Mouse (Mus musculus): ENCODE data around the gene Taf1b.
"Not testable (repeated sequence)": the region's sequence is repeated elsewhere in the genome, so short reads cannot be mapped to it uniquely, and the experiment has no call there.

Gene Taf1b

DNA sequence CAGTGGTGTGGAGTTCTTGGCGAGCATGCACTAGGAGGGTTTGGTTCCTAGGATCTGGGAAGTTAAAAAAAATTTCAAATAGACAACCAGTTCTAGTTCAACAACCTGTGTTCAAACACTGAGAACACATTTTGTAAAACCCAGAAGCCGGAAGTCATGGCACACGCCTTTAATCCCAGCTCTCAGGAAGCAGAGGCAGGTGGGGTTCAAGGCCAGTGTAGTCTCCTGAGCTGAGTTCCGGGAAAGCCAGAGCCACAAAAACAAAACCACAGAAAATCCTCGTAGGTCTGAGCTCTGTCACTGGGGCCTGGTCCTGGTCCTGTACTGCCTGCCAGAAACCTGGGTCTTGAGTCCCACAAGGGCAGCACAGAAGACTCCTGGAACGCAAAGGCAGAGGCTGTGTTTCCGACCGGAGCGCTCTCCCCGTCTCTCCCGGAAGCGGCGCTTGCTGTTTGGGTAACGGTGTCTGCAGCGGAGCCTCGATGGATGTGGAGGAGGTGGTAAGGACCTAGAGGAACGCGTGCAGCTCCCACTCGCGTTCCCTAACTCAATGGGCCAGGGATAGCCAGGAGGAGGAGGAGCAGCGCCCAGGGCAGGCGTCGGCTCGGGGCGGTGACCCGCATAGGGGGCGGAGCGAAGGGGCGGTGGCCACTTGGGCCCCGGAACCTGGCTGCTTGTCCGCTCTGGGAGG, at the start of gene Taf1b:
Gene Taf1b, plus strand, starts transcription at position 210 of the 691 bp plus-strand sequence.
- peak; percentile 71 for DNase-seq

DNA sequence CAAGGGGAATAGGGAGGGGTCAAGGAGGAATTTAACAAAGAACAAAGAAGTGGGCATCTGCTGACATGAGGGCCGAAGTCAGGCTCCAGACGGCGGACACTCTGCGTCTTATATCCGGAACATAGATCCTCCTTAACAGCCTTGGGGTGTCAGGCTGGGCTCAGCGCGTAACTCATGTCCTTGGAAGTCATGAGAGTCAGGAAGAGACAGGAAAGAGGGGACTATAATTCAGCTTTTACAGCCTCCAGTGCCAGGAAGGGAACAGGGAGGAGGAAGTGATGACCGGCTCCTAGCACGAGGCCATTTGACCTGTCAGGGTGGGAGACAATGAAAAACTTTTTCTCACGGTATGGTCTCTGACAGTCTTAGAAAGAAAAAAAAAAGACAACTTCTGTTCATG, 37.8 kb upstream of the Taf1b start:
- DNase-seq = peak; percentile 6

DNA sequence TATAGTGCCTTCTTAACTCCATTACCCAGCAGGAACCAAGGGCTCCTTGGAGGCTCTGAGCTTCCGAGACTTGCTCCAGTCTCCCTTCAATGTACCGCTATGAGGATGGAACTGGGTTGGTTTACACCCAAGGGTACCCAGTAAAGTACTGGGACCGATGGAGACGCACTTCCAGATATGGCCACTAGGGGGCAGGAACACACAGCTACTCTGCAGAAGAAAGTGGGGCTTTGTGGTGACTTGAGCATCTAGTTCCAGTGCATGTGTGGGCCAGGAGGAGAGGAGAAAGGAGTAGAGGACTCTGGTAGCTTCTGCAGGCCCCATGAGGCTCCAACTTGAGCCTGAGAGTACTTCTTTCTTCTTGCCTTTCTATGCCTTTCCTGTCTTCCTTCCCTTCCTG, 36.0 kb upstream of the Taf1b start:
- peak; percentile 7 for DNase-seq

DNA sequence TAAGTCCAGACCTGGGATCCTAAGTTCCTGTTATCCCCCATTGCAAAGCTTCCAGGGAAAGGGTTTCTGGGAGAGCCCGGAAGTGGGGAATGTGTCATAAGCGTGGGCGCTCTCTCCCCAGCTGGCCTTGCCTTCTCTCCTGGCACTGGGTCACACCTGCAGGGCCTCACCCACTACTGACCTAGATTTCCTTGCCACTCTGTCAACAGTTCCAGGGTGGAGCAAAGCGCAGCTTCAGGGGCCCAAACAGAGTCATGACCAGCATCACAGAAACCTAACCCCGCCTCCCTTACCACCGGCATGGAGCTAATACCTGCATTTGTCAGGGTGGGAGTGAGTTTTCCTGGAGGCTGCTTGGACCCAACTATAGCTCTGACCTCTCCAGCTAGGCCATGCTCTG, 34.7 kb upstream of the Taf1b start:
- DNase-seq = not testable (repeated sequence)

DNA sequence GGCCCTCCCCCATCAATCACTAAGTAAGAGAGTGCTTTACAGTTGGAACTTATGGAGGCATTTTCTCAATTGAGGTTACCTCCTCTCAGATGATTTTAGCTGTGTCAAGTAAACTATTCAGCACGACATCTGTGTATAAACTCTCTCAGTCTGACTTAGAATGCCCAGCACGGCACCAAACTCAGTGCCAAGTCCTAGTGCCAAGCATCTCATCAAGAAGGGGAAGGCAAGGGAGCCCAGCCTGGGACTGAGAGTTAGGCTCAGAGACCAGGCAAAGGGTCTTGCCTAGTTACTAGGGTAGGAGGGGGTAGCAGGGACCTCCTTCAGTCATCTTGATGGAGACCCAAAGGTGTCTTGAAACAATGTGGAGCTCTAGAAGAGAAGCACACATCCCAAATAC, 29.2 kb upstream of the Taf1b start:
- DNase-seq = no peak

DNA sequence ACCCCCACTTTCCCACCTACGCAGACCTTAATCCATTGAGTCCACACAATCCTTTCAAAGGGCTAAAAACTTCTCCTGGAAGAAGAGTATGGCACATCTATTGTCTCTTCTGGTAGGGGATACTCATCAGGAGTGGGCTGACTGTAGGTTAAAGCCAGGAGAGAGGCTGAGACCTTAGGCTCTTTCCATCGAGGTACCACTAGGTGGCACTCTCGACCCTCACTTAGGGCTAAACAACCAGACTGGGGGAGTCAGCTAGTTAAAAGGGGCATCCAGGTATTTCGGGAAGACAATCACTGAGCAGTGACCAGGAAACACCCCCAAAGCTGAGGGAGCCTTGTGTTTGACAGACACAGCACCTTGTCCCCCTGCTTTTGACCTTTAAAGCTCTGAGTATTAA, 27.2 kb upstream of the Taf1b start:
- DNase-seq = peak; percentile 12

DNA sequence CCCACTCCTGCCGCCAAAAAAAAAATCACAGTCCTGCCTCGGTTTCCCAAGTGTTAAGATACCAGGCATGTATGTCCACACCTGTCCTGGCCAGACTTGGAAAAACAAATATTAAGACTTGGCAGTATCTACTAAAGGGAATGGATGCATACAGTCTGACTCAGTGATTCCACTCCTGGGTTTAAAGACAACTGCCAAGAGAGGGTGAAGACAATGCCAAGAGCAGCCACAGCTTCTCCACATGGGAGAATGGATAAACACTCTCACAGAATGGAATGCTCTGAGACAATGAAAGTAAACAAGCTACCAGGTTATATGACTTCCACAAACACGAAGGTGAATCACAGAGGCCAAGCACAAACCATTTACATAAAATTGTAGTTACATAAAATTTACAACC, 24.9 kb upstream of the Taf1b start:
- DNase-seq = no peak

DNA sequence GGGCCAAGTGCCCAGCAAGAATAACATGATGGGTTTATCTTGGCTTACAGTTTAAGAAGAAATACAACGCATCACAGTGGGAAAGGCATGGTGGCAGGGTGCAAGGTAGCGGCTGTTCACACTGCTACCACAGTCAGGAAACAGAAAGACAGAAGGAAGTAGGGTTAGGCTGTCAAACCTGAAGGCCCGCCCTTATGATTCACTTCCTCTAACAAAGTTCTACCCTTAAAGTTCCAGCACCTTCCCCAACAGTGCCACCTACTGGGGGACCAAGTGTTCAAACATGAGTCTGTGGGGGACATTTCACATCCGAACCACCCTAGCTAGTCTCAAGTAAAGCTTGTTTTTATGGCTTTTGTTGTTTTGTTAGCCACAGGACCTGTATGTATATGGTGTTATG, 13.2 kb upstream of the Taf1b start:
- no peak for DNase-seq

DNA sequence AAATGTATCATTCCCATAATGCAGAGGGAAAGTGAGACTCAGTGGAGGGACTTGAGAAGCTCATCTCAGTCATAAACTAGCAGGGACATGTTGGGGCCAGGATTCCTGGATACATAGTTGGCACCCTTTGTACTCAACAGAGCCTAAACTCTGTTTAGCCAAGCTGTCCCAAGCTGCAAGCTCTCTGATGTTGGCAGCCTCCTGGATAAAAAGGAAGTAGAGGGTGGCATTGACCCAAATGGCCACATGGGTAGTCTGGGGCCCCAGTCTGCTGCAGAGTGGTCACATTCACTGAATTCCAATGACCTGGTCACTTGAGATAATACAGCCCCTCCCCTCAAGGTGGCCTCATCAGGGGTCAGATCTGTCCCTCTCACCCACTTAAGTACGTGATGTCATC, 11.3 kb upstream of the Taf1b start:
- no peak for DNase-seq

DNA sequence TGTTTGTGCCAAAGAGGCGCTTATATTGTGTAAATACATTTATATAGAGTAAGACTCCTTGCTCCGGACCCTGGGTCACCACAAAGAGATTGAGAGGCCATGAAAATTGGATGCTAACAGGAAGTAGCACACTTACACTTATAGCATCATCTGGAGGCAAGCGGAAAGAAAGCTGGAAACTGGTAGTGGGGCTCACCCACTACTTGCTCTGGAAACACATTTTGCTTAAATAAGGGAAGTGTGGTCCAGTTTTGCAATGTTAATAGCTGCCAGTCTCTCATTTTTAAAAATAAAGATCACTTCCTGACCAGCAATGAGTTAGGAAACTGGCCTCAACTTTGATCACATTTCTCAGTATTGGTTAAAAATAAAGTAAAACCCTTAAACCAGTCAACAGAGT, 5.7 kb upstream of the Taf1b start:
- not testable (repeated sequence) for DNase-seq

DNA sequence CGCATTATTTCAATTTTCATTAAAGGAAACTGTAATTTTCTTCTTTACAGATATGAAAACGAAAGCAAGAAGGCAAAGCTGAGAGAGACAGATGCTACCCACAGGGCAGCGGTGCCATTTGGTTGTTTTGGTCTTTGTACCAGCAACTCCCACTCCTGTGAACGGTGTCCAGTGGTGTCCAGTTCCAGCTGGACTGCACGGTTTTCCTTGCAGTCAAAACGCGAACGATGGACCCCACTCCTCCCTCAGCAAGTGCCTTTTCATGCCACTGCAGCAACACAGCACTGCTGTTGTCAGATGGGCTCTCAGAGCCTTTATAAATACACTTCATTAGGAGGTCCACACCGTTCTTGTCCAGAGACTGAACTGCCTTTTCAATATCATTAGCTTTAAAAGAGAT, 5.1 kb upstream of the Taf1b start:
- DNase-seq = no peak

DNA sequence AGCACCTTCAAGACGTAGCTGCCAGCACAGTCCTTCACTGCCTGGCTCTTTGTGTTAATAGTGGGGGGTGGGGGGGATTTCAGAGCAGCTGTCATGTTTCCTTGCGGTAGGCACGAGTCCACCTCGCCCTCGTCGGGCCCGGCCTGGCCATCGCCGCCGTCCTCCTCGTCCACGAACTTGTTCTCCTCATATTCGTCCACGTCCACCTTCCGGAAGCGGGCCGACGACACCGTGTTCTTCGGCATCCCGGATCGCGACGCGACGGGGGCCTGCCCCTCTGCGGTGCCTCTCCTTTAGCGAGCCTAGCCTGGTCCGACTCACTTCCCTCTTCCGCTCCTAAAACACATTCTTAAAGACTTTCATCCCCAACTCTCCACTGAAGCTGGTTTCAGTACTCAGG, 4.7 kb upstream of the Taf1b start:
- no peak for DNase-seq

DNA sequence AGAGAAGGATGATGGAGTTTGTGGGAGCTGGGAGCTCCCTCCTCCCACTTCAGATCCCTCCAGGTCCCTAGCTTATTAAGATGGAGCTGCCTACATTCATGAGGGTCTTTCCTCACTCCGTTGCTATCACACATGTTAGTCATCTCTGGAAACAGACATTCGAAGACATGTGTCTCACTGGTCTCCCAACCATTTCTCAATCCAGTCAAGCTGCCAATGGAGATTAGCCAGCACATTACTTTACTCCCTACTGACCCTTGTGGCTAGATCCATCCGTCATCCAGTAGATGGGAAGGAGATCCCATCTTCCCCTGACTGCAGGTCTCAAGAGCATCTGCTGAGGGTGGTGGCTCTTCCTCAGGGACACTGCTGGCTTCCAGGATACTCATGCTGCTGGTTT, 3.4 kb upstream of the Taf1b start:
- DNase-seq = not testable (repeated sequence)

DNA sequence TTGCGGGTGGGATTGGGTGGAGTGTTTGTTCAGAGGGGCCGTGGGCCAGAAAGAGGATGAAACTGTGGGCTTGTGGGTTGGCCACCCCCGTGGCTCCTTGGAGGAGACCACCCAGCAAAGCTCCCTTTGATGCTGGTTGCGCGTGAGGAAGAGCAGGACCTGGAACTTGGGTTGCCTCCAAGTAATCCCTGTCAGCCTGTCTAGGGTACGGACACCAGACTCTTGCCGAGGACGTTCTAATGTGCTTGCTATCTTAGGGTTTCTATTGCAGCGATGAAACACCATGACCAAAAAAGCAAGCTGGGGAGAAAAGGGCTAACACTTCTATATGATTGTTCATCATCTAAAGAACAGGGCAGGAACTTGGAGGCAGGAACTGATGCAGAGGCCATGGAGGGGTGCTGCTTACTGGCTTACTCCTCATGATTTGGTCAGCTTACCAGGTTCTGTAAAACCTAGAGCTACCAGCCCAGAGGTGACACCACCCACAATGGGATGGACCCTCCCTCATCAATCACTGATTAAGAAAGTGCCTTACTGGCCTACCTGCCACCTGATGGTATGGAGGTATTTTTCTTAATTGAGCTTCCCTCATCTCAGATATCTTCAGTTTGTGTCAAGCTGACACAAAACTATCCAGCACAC, 804 bp downstream of the Taf1b start:
- peak; percentile 4 for DNase-seq

DNA sequence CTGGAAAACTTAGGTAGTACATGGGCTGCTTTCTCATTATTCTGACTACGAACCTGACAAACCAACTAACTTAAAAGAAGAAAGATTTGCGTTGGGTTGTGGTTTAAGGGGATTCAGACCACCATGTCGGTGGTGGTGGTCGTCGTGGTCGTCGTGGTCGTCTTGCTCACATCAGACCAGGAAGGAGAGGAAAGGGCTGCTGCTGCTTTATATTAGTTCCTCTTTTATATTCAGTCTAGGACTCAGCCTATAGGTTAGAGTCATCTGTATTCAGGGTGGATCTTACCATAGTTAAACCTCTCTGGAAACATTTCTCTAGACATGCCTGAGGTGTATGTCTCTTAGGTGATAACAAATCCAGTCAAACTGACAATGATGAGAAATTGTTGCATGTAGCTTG, 19.0 kb downstream of the Taf1b start:
- DNase-seq = no peak

DNA sequence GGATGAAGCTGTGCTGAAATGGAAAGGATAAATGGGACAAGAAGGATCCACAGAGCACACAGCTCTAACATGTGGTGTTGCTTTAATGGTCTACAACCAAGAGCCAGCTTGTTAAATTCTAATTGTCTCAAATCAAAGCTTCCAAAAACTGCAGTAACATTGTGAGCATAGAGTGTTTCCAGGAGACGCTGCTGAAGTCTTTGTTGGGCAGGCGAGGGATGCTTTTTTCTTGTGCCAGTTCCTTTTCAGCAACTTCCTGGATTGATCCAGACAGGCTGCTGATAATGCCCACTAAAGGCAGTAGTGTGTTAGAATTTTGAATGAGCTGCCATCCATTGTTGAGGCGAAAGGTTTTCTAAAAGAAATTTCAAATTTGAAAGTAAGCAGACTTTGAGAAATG, 22.9 kb downstream of the Taf1b start:
- no peak for DNase-seq

DNA sequence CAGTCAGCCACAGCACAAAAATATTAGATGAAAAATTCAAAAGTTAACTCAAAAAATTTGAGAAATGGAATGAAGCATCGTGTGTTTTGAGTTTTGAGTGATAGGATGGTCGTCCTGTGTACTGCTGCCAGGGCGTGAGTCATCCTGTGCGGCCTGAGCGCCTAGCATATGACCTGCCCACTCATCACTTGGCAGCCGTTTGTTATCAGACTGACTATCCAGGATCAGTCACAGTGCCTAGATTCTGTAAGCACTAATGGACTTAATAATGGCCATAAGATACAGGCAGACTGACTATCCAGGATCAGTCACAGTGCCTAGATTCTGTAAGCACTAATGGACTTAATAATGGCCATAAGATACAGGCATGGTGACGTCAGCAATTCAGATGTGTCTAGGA, 26.9 kb downstream of the Taf1b start:
- not testable (repeated sequence) for DNase-seq

DNA sequence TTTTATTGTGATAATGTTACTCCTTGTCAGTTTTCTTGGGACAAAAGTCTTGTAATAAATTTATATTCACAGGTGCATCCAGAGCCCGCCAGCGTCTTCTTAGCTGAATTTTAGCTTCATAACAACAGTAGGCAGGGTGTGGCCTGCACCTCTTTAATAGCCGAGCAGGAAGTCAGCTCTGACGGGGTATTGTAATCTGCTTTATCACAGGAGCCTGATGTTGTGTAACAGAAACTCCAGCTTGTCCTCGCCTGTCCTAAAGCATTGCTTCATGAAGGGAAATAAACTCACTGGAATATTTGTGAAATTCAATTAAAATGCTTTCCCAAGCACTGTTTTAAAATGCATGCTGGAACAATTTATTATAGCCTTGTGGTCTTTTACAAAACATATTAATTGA, 38.2 kb downstream of the Taf1b start:
- no peak for DNase-seq

DNA sequence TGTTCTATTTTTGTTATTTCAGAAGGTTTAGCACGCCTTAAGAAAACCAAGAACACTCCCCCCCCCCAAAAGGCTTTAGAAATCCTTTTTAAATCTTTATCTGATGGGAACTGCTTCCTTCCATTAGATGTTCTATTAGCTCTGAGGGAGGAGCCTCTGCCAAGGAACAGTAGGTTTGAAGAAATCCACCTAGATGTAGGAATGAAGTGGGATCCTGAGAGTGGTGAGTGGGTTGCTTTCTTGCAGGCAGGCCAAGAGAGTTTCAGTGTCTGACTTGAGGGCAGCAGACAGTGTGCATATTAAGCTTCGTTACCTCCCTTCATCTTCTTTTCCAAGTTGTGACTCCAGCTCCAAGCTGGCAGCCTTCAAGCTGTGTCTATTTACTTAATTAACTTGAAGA, 39.0 kb downstream of the Taf1b start:
- DNase-seq = no peak

DNA sequence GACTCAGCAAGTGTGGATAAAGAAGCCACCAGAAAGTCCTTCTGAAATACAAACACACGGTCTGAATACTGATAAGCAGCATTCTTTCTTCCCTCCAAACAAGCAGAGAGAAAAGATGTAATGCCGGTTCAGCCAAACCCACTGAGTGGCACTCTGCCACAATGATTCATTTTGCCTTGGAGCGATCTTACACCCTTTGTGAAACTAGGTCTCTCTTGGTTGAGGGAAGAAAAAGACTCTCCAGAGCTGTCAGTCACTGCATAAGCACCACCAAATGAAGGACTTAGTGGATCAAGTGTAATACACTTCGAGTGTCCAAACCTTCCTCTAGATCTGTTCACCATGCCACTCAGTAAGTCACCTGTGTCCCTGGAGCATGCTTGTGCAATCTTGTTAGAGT, 39.8 kb downstream of the Taf1b start:
- DNase-seq = no peak

DNA sequence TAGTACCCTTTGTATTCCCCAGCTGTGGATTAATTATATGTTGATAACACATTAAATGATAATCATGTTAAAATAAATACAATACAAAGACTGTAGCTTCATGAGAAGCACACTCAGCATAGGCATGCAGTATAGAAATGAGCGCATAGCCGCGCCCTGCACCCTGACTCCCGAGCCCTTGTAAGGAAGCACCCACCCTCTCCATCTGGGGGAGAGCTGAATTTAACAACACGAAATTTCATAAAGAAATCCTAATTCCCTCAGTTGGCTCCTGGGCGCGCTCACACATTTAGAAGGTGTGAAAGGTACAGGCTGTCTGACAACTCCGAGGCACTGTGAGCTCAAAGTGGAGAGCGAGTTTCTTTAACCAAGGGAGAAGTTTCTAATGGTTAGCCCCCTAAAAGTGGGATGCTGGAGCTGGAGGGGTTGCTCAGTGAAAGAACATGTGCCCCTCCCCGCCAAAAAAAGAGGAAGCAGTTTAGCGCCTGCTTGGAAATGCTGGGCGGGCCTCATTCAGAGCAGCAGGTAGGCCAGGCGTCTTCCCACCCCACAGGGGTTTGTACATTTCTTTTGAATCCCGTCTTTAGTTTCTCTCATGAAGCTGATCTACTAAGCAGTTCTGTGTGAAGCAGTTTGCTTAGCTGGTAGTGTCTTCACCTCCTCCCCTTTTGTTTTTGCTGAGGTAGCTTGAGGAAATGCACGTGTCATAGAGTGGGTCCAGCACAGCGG, 43.4 kb downstream of the Taf1b start:
- DNase-seq = no peak

DNA sequence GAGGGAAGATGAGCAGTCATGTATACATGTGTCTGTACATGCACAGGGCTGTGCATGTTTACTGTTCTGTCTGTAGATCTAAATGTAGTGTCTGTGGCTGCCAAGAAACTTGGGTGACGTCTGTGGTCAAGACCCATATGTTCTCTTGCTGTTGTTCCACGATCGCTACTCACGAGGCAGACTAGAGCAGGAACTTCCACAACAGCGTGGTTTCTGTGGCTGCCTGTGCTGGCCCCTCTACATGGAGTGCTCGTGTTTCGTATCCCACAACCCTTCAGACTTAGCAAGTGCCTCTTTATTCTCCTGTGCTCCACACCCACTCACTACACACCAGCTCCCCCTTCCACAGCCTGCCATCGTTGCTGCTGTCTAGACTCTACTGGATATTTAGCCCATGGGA, 49.5 kb downstream of the Taf1b start:
- DNase-seq = no peak

DNA sequence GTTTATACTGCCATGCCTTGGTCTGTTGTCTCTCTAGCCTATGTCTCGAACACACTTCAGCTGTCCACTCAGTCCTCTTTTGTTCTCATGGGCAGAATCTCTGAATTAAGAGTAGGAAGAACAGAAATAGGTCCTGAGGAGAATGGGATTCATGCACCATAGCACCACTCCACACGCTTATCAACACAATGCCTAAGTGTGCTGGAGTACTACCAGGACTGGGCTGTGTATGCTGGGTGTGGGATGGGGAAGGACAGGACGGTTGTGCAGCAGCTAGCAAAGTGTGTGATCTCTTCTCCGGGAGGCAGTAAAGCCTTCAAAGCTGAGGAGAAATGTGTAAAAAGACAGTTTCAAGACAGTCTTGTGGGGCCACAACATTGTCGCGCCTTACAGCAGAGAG, 50.7 kb downstream of the Taf1b start:
- no peak for DNase-seq

DNA sequence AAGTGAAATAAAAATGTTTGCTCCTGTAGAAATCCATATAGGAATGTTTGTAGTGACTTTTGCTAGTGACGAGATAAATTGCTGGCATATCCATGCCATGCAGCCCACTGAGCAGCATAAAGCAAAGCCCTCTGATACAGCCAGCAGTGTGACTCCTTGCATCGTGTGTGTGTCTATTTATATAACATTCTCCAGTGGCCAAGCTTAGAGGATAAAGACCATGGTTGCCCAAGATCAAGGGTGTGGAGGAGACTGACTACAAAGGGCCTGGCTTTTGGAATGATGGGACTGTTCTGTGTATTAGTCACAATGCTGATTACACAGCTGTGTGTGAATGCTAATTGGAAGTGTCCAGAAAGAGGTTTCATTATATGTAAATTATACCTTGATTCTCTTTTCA, 54.4 kb downstream of the Taf1b start:
- no peak for DNase-seq
